In genomic region chr7:137488391-137488790, GRCm38 (mm10) we compare ENCODE assay signal across 27 mouse cellular contexts. TPM values are rescaled to one million over a fixed set of nuclear protein-coding genes. Genes with fewer than 3 reads are reported as not detected.
A peak's percentile ranks its signal among the peaks of the same experiment; 100 is the strongest.
DNase-seq lines count a peak whose midpoint lies in the region; ATAC-seq and TF ChIP-seq lines count a peak whose summit lies in the region.
"Had no signal": no experiment of that assay in that cellular context is flagged by ENCODE, and none has a peak within 500 bp of the region (broad histone marks: within the 10 kb centered on the region; RNA-seq: fewer than 3 reads in every experiment).

No protein-coding gene starts in this region.

- no peaks in the 10 kb centered on the region for H3K27me3 ChIP-seq in kidney, postnatal 0 days (ENCODE audit: insufficient read depth, low read length)
- H3K27me3 ChIP-seq: forebrain, embryonic 12.5 days; hindbrain, embryonic 15.5 days; lung, embryonic 15.5 days; neural tube, embryonic 12.5 days had no signal

- peak; percentile 70 to 80 for DNase-seq in cerebellum, postnatal 10 days
- DNase-seq in cerebellum, adult 11-12 months, result no peak
- DNase-seq in kidney, postnatal 0 days (ENCODE audit: low spot score), result no peak
- DNase-seq in kidney, adult 8-10 months, result no peak
- peak; percentile 34 for DNase-seq in gastrocnemius, adult 18-20 months (ENCODE audit: low spot score)
- peak; percentile 71 for DNase-seq in gastrocnemius, postnatal 25 days
- no peak for DNase-seq in MN1 (ENCODE audit: low spot score)
- DNase-seq in urinary bladder, adult 18-20 months (ENCODE audit: low spot score in 2 of 2), result no peak
- DNase-seq: adrenal gland, adult 2 months; adrenal gland, postnatal 36 days; cerebellum, adult 8-10 months; heart, postnatal 10 days; kidney, adult 18-20 months; kidney, postnatal 10 days; thymus, postnatal 14 days had no signal

- ATAC-seq in kidney, postnatal 0 days (replicated peaks; ENCODE audit: low FRiP score, low read depth), result no peak
- ATAC-seq: midbrain, embryonic 16.5 days had no signal

- no peaks in the 10 kb centered on the region for H3K4me1 ChIP-seq in kidney, postnatal 0 days (replicated peaks; ENCODE audit: insufficient read depth, low read length)
- H3K4me1 ChIP-seq: forebrain, embryonic 12.5 days; heart, embryonic 13.5 days; limb, embryonic 13.5 days; lung, embryonic 15.5 days; midbrain, embryonic 10.5 days; neural tube, embryonic 12.5 days had no signal

- H3K9ac ChIP-seq in kidney, postnatal 0 days (ENCODE audit: low read depth, low read length), result no peak overlapping the region
- H3K9ac ChIP-seq: forebrain, embryonic 12.5 days; heart, embryonic 13.5 days; hindbrain, embryonic 15.5 days; limb, embryonic 13.5 days; lung, embryonic 15.5 days; neural tube, embryonic 12.5 days had no signal

- H3K4me3 ChIP-seq in kidney, postnatal 0 days (replicated peaks; ENCODE audit: low read depth, low read length), result no peak overlapping the region
- H3K4me3 ChIP-seq: erythroblast, embryonic 14.5 days; forebrain, embryonic 12.5 days; heart, embryonic 13.5 days; hindbrain, embryonic 15.5 days; limb, embryonic 13.5 days; lung, embryonic 15.5 days; midbrain, embryonic 10.5 days; myocyte; neural tube, embryonic 12.5 days had no signal

- TF ChIP-seq CTCF in kidney, postnatal 0 days (IDR thresholded peaks at IDR 0.05; ENCODE audit: low read depth), result 0 out of 2 replicates have a peak, but pooled peaks have one; percentile 6

- H3K27ac ChIP-seq in kidney, postnatal 0 days, result no peak overlapping the region
- H3K27ac ChIP-seq: forebrain, embryonic 12.5 days; heart, embryonic 13.5 days; hindbrain, embryonic 15.5 days; limb, embryonic 13.5 days; lung, embryonic 15.5 days; midbrain, embryonic 10.5 days; neural tube, embryonic 12.5 days had no signal

- H3K4me2 ChIP-seq in kidney, postnatal 0 days (ENCODE audit: low read length), result no peak overlapping the region
- H3K4me2 ChIP-seq: forebrain, embryonic 12.5 days; heart, embryonic 13.5 days; hindbrain, embryonic 15.5 days; limb, embryonic 13.5 days; liver, embryonic 11.5 days; lung, embryonic 15.5 days; neural tube, embryonic 12.5 days had no signal

- H3K36me3 ChIP-seq in kidney, postnatal 0 days (ENCODE audit: insufficient read depth, low read length), result no peaks in the 10 kb centered on the region
- H3K36me3 ChIP-seq: forebrain, embryonic 12.5 days; G1E; heart, embryonic 13.5 days; hindbrain, embryonic 15.5 days; limb, embryonic 13.5 days; lung, embryonic 15.5 days; midbrain, embryonic 10.5 days; neural tube, embryonic 12.5 days had no signal

- WGBS in kidney, postnatal 0 days, result 68% methylated on average over 5 of the region's 5 CpGs

- no peaks in the 10 kb centered on the region for H3K9me3 ChIP-seq in kidney, postnatal 0 days (replicated peaks; ENCODE audit: low read length)
- H3K9me3 ChIP-seq: forebrain, embryonic 12.5 days; heart, embryonic 13.5 days; hindbrain, embryonic 15.5 days; limb, embryonic 13.5 days; lung, embryonic 15.5 days; midbrain, embryonic 10.5 days; neural tube, embryonic 12.5 days had no signal

RNA-seq across cellular contexts. Expression of gene Glrx3, which starts 51.0 kb away (rescaled TPM):
- 219 and 222 TPM in 2 replicates for polyA plus RNA-seq in kidney, postnatal 0 days (2015; fragmentation: Nextera tagmentation; extraction: Ambion mirVana)
- total RNA-seq in gastrocnemius, adult 18-20 months (2021), result 100 to 1,000 TPM; 121 to 128 TPM
- total RNA-seq in gastrocnemius, postnatal 25 days (2021), result 100 to 1,000 TPM in 1 of 2 experiments, 10 to 100 TPM in 1; 99.3 to 111 TPM

Comparison
In these comparisons a context has a peak if more than half of its experiments do, and no peak if none do; other contexts are left out.
1. DNase-seq: peak in cerebellum, postnatal 10 days (2 of 2), gastrocnemius, adult 18-20 months (single experiment) and gastrocnemius, postnatal 25 days (single experiment); none in cerebellum, adult 11-12 months (single experiment), kidney, postnatal 0 days (single experiment), kidney, adult 8-10 months (0 of 2), MN1 (single experiment) and urinary bladder, adult 18-20 months (0 of 2).